14 mouse cellular contexts compared by ENCODE assay signal in genomic region chr12:112221290-112221689, GRCm38 (mm10).
DNase-seq lines count a peak whose midpoint lies in the region; ATAC-seq and TF ChIP-seq lines count a peak whose summit lies in the region.
"Had no signal": no experiment of that assay in that cellular context is flagged by ENCODE, and none has a peak within 500 bp of the region (broad histone marks: within the 10 kb centered on the region; RNA-seq: fewer than 3 reads in every experiment).

No protein-coding gene starts in this region.

- H3K27ac ChIP-seq in forebrain, embryonic 10.5 days, result peak overlapping the region; percentile 84
- H3K27ac ChIP-seq in forebrain, postnatal 0 days (ENCODE audit: low read depth, low read length), result no peak overlapping the region
- H3K27ac ChIP-seq in forebrain, embryonic 13.5 days, result peak overlapping the region; percentile 85
- peak overlapping the region; percentile 19; the same call in 1 of the 2 replicates for H3K27ac ChIP-seq in hindbrain, embryonic 15.5 days (replicated peaks)
- H3K27ac ChIP-seq in midbrain, embryonic 15.5 days, result peak overlapping the region; percentile 66
- H3K27ac ChIP-seq: liver, embryonic 13.5 days; stomach, postnatal 0 days had no signal

- no peak for ATAC-seq in forebrain, postnatal 0 days
- peak; percentile 57 for ATAC-seq in forebrain, embryonic 13.5 days
- ATAC-seq in hindbrain, embryonic 15.5 days (ENCODE audit: low FRiP score, low read depth), result no peak
- peak; percentile 32; the same call in 1 of the 2 replicates for ATAC-seq in midbrain, embryonic 15.5 days (replicated peaks)

- H3K9me3 ChIP-seq in forebrain, embryonic 10.5 days, result no peaks in the 10 kb centered on the region
- H3K9me3 ChIP-seq in forebrain, postnatal 0 days (ENCODE audit: low read length), result no peaks in the 10 kb centered on the region
- H3K9me3 ChIP-seq in forebrain, embryonic 13.5 days (replicated peaks), result no peaks in the 10 kb centered on the region
- H3K9me3 ChIP-seq in hindbrain, embryonic 15.5 days, result no peaks in the 10 kb centered on the region
- H3K9me3 ChIP-seq in midbrain, embryonic 15.5 days, result no peaks in the 10 kb centered on the region
- H3K9me3 ChIP-seq: heart, embryonic 12.5 days; liver, embryonic 13.5 days had no signal

- H3K36me3 ChIP-seq in forebrain, embryonic 10.5 days (replicated peaks), result no peaks in the 10 kb centered on the region
- H3K36me3 ChIP-seq in forebrain, postnatal 0 days (ENCODE audit: insufficient read depth), result no peaks in the 10 kb centered on the region
- no peaks in the 10 kb centered on the region for H3K36me3 ChIP-seq in forebrain, embryonic 13.5 days (ENCODE audit: poor library complexity, severe bottlenecking)
- no peaks in the 10 kb centered on the region for H3K36me3 ChIP-seq in hindbrain, embryonic 15.5 days
- H3K36me3 ChIP-seq in midbrain, embryonic 15.5 days (replicated peaks), result no peaks in the 10 kb centered on the region
- H3K36me3 ChIP-seq: heart, embryonic 12.5 days; liver, embryonic 13.5 days had no signal

- no peak overlapping the region for H3K4me2 ChIP-seq in forebrain, postnatal 0 days (ENCODE audit: low read depth)
- H3K4me2 ChIP-seq in forebrain, embryonic 13.5 days, result no peak overlapping the region; the same call in 1 of the 2 replicates
- H3K4me2 ChIP-seq in hindbrain, embryonic 15.5 days, result 0 out of 2 replicates have a peak overlapping the region, but pooled peaks have one; percentile 13
- no peak overlapping the region for H3K4me2 ChIP-seq in midbrain, embryonic 15.5 days
- H3K4me2 ChIP-seq: liver, embryonic 13.5 days had no signal

- H3K4me3 ChIP-seq in forebrain, embryonic 10.5 days, result no peak overlapping the region
- H3K4me3 ChIP-seq in forebrain, postnatal 0 days (ENCODE audit: low read depth, low read length), result no peak overlapping the region
- no peak overlapping the region for H3K4me3 ChIP-seq in forebrain, embryonic 13.5 days
- no peak overlapping the region for H3K4me3 ChIP-seq in hindbrain, embryonic 15.5 days
- H3K4me3 ChIP-seq in midbrain, embryonic 15.5 days, result no peak overlapping the region
- H3K4me3 ChIP-seq: heart, embryonic 12.5 days; liver, embryonic 13.5 days had no signal

- peaks cover 75% of the 10 kb centered on the region for H3K4me1 ChIP-seq in forebrain, embryonic 10.5 days
- H3K4me1 ChIP-seq in forebrain, postnatal 0 days (ENCODE audit: insufficient read depth), result peaks cover 24% of the 10 kb centered on the region
- peaks cover 49% of the 10 kb centered on the region for H3K4me1 ChIP-seq in forebrain, embryonic 13.5 days
- peaks cover 29% of the 10 kb centered on the region for H3K4me1 ChIP-seq in hindbrain, embryonic 15.5 days (replicated peaks)
- peaks cover 35% of the 10 kb centered on the region for H3K4me1 ChIP-seq in midbrain, embryonic 15.5 days
- H3K4me1 ChIP-seq: liver, embryonic 13.5 days had no signal

- no peak for DNase-seq in forebrain, embryonic 10.5 days (ENCODE audit: extremely low spot score, low spot score)
- DNase-seq in forebrain, postnatal 0 days, result no peak
- DNase-seq in kidney, postnatal 25 days, result no peak
- DNase-seq in cerebellum, adult 11 months, result no peak
- no peak for DNase-seq in adrenal gland, adult 2 months
- DNase-seq: gastrocnemius, postnatal 36 days; heart, postnatal 36 days; liver, embryonic 13.5 days; thymus, postnatal 25 days had no signal

- WGBS in forebrain, embryonic 10.5 days, result 64% methylated on average over 6 of the region's 6 CpGs
- WGBS in forebrain, postnatal 0 days, result 33% methylated on average over 6 of the region's 6 CpGs
- 30% methylated on average over 6 of the region's 6 CpGs for WGBS in forebrain, embryonic 13.5 days
- WGBS in hindbrain, embryonic 15.5 days, result 27% methylated on average over 6 of the region's 6 CpGs
- WGBS in midbrain, embryonic 15.5 days, result 33% methylated on average over 6 of the region's 6 CpGs

- TF ChIP-seq CTCF in forebrain, postnatal 0 days (IDR thresholded peaks at IDR 0.05; ENCODE audit: low read depth), result no peak

- peaks cover 24% of the 10 kb centered on the region for H3K27me3 ChIP-seq in forebrain, embryonic 10.5 days (ENCODE audit: poor library complexity, severe bottlenecking)
- no peaks in the 10 kb centered on the region for H3K27me3 ChIP-seq in forebrain, postnatal 0 days (ENCODE audit: insufficient read depth, low read length)
- H3K27me3 ChIP-seq in forebrain, embryonic 13.5 days, result no peaks in the 10 kb centered on the region
- 0 out of 2 replicates have a peak, but pooled peaks cover 3% of the 10 kb centered on the region for H3K27me3 ChIP-seq in hindbrain, embryonic 15.5 days
- H3K27me3 ChIP-seq in midbrain, embryonic 15.5 days (replicated peaks), result no peaks in the 10 kb centered on the region

- H3K9ac ChIP-seq in forebrain, postnatal 0 days, result no peak overlapping the region
- 0 out of 2 replicates have a peak overlapping the region, but pooled peaks have one; percentile 12 for H3K9ac ChIP-seq in forebrain, embryonic 13.5 days
- H3K9ac ChIP-seq in hindbrain, embryonic 15.5 days, result no peak overlapping the region
- no peak overlapping the region for H3K9ac ChIP-seq in midbrain, embryonic 15.5 days
- H3K9ac ChIP-seq: heart, embryonic 12.5 days; liver, embryonic 13.5 days had no signal

Comparison
In these comparisons a context has a peak if more than half of its experiments do, and no peak if none do; other contexts are left out.
1. ATAC-seq: peak in forebrain, embryonic 13.5 days (single experiment) and midbrain, embryonic 15.5 days (single experiment); none in forebrain, postnatal 0 days (single experiment) and hindbrain, embryonic 15.5 days (single experiment).